Mouse (Mus musculus) cerebellum, adult 11-12 months (tissue): ENCODE results near the gene Lck.
"Not testable (repeated sequence)": the region's sequence is repeated elsewhere in the genome, so short reads cannot be mapped to it uniquely, and the experiment has no call there.

Experiments used
- DNase-seq: peaks from one replicate; pipeline ENCODE4 v3.0.0; 2022

Lck gene

DNA sequence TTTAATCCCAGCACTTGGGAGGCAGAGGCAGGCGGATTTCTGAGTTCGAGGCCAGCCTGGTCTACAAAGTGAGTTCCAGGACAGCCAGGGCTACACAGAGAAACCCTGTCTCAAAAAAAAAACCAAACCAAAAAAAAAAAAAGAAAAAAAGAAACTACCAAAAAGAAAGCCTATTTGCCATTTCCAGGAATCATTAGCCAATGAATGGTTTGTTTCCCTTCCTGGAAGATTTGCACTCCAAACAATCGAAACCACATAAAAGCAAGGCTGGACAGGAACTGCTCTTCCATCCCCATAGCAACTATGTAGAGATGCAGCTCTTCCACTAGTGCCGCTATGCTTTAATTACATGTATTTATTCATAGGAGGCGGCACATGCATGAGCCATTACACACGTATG, 18.9 kb downstream of the Lck start:
- DNase-seq, result not testable (repeated sequence)

DNA sequence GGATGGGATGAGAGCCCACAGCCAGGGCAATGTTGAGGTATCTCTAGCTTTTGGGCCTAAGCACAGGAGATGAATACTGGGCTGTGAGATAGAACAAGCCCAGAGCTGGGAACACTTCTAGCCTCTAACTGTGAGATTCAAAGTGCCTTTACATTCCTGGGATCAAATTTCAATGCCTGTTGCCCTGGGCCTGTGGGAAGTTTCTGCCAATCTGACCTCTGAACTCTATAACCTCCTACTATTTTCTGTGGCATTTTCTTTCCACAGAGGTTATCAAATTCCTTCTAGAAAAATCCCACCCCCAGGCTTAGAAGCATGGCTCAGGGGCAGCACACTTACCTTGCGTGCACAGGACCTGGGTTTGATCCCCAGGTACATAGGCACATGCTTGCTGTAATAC, 23.1 kb downstream of the Lck start:
- no peak for DNase-seq

DNA sequence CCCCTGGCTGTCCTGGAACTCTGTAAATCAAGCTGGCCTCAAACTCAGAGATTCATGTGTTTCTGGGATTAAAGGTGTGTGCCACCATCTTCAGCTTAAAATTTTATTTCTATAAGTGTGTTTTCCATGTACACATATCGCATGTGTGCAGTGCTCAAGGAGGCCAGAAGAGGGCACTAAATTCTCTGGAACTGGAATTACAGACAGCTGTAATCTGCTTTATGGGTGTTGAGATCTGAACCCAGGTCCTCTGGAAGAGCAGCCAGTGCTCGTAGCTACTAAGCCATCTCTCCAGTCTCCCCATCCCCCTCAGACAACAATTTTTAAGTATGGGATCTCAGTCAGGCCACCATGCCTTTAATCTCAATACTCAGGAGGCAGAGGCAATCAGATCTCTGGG, 24.1 kb downstream of the Lck start:
- no peak for DNase-seq

DNA sequence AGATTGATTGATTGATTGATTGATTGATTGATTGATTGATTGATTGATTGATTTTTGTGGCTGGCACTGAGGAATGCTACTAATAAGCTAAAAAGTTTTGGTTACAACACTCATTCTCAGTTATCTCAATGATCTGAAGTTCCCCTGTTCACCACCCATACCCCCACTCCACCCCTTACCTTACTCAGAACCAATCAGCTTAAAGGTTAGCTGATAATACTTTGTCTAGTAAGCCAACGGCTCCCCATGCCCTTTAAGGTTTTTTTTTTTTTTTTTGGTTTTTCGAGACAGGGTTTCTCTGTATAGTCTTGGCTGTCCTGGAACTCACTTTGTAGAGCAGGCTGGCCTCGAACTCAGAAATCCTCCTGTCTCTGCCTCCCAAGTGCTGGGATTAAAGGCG, 25.8 kb downstream of the Lck start:
- DNase-seq, result not testable (repeated sequence)

DNA sequence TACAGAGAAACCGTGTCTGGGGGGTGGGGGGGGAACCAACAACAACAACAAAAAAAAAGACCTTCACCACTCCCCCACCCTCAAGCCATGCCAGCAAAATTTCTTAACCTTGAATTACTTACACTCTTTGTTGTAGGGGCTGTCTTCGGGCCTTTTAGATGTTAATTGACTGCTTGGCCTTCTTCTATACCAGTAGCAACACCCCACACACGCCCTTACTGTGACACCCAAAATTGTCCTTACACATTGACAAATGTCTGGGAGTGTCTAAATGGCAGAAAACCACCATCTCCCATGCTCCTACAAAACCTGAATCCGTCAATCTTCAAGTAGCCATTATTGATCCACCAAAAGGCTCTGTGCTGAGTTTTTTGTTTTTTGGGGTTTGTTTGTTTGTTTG, 29.3 kb downstream of the Lck start:
- no peak for DNase-seq

DNA sequence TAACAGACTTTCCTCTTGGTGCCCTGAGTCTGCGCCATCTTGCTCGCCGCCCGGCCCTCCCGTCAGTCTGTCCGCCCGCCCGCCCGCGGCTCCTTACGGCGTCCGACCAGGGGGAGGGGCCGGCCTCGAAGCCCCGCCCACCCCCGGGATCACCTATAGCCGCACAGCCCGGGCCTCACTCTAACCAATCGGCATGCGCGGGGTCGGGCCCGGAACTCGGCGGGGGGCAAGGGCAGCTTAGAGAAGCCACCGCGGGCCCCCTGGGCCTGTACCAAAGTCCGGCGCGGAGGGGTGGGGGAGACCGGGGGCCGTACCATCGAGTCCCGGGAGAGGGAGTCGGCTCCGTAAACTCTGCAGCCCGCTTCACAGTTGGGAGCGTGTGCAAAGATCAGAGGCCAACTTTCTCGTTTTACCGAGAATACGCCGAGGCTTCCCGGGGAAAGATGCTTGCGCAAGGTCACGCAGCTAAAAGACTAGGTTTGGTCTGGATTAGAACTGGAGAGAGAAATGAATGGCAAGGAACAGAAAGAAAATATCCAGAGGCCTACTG, 30.8 kb downstream of the Lck start, which contains the start of gene Hdac1:
Gene Hdac1 (minus strand): TSS at position 122 of the 550 bp plus-strand sequence.
- peak; percentile 98 for DNase-seq

DNA sequence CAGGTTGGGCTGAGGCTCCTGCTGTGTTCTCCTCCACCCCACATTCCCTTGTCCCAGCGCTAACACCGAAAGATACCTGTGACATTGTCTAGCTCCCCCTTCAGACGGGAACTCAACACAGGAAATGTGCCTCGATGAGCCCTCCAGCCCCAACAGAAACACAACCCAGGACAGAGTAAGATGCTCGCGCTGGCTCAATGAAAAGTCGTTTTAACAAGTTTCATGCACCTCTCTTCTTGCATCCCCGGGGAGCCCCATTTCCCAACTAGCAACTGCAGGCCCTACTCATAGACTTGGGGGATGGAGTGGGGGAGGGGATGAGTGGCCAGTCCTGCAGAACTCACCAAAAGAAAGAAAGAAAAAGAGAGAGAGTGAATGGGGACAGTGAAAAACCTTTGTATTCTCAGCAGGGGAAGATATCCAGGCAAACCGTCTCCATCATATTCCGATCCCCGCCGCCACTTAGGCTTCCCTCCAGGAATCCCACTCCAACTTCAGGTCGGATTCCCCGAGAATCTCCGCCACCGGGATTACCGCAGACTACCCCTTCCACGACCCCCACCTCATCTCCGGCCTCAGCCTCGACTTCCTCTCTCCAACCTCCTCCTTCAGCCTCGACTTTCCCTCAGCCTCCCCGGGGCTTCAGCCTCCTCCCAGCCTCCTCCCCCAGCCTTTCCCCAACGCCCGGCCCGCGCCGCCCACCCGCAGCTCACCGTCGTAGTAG, 31.4 kb downstream of the Lck start:
- DNase-seq, result peak; percentile 42

DNA sequence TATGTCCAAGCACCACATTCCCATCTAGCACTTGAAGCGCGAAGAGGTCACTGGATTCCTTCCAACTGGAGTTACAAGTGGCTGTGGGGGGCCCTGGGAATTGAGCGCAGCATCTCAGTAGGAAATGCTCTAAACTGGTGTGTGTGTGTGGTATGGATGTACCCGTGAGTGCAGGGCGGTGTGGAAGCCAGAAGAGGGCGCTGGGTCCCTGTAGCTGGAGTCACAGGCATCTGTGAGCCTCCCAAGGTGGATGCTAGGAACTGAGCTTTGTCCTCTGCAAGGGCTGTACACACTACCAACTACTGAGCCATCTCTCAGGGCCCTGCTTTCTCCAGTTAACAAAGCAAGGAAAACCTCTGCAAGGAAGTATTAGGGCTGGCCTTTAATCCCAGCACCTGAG, 33.4 kb downstream of the Lck start:
- no peak for DNase-seq

DNA sequence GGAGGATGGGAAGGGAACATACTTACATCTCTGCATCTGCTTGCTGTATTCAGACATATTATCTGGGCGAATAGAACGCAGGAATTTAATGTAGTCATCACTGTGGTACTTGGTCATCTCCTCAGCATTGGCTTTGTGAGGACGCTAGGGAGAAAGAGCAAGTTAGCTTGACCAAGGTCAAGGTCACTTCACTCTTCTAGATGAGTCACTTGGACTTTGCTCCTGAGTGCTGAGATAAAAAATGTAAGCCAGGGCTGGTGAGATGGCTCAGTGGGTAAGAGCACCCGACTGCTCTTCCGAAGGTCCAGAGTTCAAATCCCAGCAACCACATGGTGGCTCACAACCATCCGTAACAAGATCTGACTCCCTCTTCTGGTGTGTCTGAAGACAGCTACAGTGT, 44.5 kb downstream of the Lck start:
- not testable (repeated sequence) for DNase-seq

DNA sequence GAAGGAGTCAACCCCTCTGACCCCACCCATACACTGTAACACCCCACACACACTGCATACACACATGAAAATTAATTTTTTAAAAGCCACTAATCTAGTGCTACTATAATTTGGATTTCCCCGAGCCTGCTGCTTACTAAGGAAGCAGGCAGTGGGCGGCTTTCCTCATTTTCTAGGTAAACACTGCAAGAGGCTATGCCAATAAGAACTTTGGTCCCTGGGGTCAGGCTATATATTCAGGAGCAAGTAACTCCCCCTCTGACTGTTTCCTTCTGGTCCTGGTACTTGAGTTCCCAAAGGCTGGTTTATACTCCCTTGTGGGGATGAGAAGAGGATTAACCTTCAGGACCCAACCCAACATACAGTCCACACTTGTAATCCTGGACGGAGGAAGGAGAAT, 47.6 kb downstream of the Lck start:
- no peak for DNase-seq

DNA sequence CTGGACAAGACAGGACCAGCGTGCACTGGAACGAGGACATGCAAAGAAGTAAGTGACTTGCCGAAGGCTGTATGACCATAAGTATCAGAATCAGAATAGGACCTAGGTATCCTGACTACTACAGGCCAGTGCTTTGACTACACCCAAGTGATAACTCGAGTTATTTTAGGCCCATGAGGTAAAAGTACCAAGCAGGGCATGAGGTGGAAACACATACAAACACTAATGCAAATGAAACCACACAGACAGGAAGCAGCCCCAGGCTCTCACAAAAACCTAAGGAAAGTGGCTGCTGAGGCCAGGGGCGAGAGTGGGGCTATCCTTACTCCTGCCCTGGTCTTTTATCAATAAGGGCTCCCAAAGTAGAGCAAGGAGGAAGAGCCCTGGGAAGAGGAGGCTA, 48.1 kb downstream of the Lck start:
- no peak for DNase-seq

DNA sequence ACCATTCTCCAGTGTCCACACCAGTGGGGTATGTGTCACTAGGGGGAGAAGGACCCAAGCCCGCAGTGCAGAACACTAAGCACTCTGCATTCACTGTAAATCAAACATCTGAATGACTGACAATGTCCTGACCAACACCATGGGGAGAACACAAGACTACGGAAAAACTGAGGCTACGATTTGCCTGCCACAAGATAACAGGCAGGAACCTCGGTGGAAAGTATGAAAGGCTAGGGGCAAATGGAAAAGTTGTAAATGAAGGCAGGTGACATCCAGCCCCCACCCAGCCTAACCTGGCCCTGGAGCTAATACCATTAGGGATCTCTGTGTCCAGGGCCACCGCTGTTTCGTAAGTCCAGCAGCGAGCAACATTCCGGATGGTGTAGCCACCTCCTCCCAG, 54.9 kb downstream of the Lck start:
- DNase-seq, result no peak

DNA sequence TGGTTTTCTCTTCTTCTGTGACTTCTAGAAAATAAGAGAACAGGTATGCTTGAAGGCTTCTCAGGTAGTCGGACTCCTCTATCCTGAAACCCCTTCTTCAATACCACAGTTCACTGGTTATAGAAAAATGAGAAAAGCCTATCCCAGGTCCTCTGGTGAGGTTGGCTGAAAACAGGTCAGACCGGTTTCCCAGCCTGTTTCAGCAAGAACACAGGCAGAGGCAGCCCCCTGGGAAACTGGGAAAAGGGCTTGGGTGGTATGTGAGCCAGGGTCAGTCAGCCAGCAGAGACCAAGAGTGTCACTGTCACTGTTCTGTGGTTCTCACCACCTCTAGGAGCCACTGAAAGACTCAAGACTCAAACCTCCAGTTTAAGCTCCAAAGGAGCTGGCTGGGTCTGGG, 56.5 kb downstream of the Lck start:
- no peak for DNase-seq

DNA sequence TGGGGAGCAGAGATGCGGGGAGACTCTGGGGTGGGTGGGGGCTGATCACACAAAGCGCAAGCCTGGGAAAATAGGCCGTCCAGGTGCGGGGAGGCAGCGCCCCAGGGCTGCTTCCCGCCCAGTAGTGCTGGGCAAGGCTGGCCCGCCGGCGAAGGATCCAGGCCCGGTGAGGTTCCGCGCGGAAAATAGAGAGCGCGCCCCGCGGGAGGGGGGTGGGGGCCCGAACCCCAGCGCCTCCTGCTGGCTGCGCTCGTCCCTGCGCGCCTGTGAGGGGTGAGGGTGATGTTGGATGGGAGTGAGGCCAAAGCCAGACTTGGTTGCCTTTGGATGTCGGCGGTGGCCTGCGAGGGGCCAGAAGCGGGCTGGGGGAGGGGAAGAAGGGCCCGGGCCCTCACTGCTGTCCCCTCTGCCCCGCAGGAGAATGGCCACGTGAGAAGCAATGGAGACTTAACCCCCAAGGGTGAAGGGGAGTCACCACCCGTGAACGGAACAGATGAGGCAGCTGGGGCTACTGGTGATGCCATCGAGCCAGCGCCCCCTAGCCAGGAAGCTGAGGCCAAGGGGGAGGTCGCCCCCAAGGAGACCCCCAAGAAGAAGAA, 59.0 kb downstream of the Lck start:
- no peak for DNase-seq

DNA sequence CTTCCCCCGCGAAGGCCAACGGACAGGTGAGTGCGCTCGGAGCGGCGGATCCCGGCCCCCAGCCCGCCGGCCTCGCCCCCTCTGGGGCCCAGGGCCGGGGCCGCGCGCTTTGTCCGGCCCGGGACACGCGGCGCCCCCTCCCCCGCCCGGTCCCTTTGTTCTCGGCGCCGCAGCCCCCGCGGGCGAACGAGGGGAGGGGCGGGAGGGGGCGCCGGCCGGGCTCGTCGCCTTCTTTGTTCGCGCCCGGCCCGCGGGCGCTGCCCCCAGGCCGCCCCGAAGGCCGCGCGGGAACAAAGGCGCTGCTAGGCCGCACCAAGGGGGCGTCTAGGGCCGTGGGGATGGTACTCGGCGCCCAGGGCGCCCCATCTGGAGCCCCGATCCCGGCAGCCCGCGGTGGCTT, 59.5 kb downstream of the Lck start:
- DNase-seq, result no peak

DNA sequence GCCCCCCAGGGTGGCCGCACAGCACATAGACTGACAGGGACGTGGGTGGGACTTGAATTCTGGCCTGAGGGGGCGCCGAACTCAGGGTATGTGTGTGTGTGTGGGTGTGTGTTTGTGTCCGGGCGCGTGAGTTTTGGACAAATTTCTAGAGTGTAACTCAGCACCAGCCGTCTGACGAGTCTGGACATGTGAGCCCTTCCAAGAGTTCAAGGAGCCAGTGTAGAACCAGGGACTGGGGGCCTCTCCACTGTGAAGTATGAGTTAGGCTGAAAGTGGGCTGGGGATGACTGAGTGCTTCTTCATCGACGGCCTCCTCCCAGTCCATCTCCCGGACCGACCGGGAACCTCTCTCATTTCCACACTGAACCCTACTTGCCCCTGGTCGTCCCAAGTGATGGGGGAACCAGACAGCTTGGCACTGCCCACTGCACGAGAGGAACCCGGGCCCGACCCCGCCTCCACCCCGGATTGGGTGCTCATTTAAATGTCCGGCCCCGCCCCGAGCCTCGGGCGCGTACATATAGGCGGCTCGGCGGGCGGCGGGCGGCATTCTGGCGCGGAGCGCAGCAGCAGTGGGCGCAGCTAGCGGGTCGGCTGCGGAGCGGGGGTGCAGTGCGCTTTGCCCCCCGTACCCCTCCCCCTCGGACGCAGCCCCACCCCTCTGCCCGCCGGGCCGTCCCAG, 60.2 kb downstream of the Lck start, which contains the start of gene Marcksl1:
Gene Marcksl1 (plus strand): TSS at position 496 of the 682 bp plus-strand sequence.
- no peak for DNase-seq

DNA sequence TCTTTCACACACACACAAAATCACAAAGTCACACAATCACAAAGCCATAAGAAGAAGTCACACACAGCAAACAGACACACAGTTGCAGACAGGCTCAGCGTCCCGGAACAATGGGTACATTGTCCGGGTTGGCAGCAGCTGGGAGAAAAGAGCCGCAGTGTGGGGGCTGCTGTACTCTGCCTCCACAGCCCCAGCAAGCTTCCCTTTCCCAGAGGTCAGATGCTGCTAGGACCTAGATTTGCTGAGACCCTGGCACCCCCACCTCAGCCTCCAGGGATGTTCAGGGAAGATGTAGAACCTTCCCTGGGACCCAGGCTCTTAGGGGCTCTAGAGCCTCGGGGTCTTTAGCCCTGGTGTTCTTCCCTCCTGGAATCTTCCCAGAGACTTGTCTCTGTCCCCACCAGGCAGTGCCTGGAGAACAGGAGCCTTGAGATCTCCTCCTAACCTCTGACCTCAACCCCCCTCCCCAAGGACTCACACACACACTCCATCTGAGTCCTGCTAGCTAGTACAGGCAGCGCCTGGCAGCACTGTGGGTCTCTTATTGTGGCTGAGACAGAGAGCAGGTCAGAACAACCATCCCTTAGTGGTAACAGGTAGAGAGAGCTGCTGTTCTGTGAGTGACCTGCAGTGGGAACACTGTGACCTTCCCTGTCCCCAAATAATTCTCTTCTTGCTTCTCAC, 61.9 kb downstream of the Lck start:
- DNase-seq, result no peak

DNA sequence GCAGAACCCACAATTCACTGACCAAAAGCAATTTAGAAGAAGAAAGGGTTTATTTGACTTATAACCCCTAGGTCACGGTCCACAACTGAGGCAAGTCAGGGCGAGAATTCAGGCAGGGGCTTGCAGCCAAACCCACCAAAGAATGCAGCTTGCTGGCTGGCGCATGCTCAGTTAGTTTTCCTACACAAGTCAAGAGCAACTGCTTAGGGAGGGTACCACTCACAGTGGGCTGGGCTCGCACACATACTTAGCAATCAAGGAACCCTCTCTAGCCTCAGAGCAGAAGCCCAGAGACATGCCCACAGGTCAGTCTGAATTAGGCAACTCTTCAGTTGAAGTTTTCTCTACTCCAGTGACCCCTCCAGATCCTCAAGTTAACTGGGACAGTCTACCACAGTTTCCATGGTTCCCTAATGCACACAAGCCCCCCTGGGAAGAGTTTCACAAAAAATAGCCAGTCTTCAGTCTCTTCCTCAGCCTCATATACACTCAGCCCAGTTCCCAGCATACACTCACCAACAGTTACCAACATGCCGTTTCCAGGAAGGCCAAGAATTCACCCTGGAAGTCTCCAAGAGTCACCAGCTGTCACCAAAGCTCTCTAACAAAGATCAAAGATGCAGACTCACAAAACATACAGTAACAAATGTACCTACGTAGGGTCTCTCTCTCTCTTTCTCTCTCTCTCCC, 62.6 kb downstream of the Lck start:
- no peak for DNase-seq

DNA sequence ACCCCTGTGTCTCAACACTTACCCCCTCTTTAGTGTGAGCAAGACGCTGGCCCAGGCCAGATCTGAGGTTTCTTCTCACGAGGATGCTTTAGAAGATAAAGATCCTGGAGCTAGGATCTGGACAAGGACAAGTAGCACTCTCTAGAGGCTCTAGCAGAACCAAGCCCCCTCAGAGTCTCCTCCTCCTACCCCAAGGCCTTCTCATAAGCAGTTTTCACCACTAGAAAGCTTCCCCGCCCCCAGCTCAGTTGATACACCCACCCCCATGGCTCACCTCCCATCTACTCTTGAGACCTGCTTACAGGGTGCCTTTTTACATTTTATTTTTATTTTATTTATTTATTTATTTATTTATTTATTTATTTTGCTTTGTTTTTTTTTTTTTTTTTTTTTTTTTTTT, 63.8 kb downstream of the Lck start:
- DNase-seq, result no peak

DNA sequence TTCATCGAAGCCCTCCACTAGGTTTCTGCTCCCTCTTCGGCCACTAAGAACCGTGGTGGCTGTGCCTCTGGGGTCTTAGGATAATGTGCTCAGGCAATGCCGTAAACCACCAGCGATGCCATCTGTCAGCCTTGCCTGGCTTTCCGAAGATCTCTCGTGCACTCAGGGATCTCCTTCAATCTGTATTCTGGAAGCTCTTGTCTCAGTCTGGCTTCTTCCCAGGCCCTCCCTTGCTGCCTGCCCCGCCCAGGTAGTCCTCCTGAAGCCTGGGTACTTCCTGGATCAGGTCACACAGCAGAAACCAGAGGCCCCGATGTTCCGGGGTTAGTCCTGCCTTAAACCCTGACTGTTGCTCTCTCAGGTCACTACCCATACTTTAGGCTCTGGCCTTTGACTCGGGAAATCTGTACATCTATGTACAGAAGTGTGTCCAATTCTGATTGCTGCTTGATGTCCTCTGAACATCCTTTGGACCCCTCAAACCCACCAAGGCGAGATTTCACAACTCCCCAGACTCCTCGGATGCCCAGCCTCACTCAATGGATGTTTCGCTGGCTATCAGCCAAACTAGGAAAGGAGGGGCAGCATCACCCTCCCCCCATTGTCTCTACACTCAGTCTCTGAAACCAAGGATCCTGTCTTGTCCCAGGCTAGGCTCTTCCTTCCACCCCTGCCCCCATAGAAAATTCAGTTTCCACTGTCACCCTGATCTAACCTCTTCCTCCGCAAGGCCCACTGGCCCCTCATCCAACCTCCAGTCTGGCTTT, 64.4 kb downstream of the Lck start:
- DNase-seq, result no peak

DNA sequence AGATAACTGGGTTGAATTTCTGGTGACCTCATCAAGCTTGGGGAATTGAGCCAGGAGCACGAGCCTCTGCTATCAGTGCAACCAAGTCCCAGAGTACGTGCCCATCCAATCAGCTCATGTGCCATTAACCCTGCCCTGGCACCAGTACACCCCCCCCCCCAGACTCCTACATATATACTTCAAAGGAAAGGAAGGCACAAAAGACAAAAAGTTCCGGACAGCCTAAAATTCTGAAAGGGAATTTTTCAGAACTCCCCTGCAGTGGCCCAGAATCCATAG, 65.3 kb downstream of the Lck start:
- no peak for DNase-seq
